Mouse (Mus musculus) kidney, postnatal 36 days (tissue): ENCODE data around the gene Cryab.

Source experiments
- DNase-seq, 2 experiments: peaks; one replicate each; pipeline ENCODE4 v3.0.0; 2021 to 2022; ENCODE audit warnings: mixed read lengths in 2 of 2

Gene Cryab

GRCm38 (mm10) chr9:50745806-50746205 is 5.3 kb upstream of the Cryab start:
- DNase-seq: no peak

- DNase-seq: peak; percentile 82 to 87
Observed at GRCm38 (mm10) chr9:50746214-50746677, 4.9 kb upstream of the Cryab start, which contains the start of gene 2310030G06Rik. Gene 2310030G06Rik, minus strand, starts transcription at chr9:50746536.

- no peak for DNase-seq
Observed at GRCm38 (mm10) chr9:50750706-50751105, 419 bp upstream of the Cryab start.

GRCm38 (mm10) chr9:50752054-50752602 is 1.0 kb downstream of the Cryab start, which contains the start of gene Hspb2:
Gene Hspb2, minus strand, starts transcription at chr9:50752354.
- peak in 1 of 2 experiments; percentile 53 for DNase-seq

- DNase-seq: peak; percentile 79 to 86
Observed at GRCm38 (mm10) chr9:50752784-50753615, 1.9 kb downstream of the Cryab start.

- no peak for DNase-seq
Observed at GRCm38 (mm10) chr9:50753947-50754346, 2.8 kb downstream of the Cryab start.

GRCm38 (mm10) chr9:50756711-50757110 is 5.6 kb downstream of the Cryab start:
- DNase-seq: no peak

GRCm38 (mm10) chr9:50761520-50762243 is 10.6 kb downstream of the Cryab start:
- no peak for DNase-seq

- peak; percentile 22 to 52 for DNase-seq
Observed at GRCm38 (mm10) chr9:50763331-50763730, 12.2 kb downstream of the Cryab start.

- no peak for DNase-seq
Observed at GRCm38 (mm10) chr9:50767531-50768106, 16.5 kb downstream of the Cryab start.

GRCm38 (mm10) chr9:50768107-50769002 is 17.2 kb downstream of the Cryab start, which contains the start of gene Fdxacb1:
Gene Fdxacb1, plus strand, starts transcription at chr9:50768236.
- peak; percentile 99 for DNase-seq

- DNase-seq: no peak
Observed at GRCm38 (mm10) chr9:50770011-50770410, 18.9 kb downstream of the Cryab start.

GRCm38 (mm10) chr9:50774026-50774462 is 22.9 kb downstream of the Cryab start:
- DNase-seq: no peak

GRCm38 (mm10) chr9:50774991-50775612 is 24.0 kb downstream of the Cryab start, which contains the start of the genes Alg9 and 1110032A03Rik:
Gene Alg9, plus strand, starts transcription at chr9:50775019.
Gene 1110032A03Rik, minus strand, starts transcription at chr9:50775520.
- DNase-seq: peak; percentile 87 to 95

- peak in 1 of 2 experiments; percentile 23 for DNase-seq
Observed at GRCm38 (mm10) chr9:50775662-50776126, 24.6 kb downstream of the Cryab start.

- no peak for DNase-seq
Observed at GRCm38 (mm10) chr9:50776162-50776760, 25.1 kb downstream of the Cryab start.

GRCm38 (mm10) chr9:50782155-50782554 is 31.0 kb downstream of the Cryab start:
- peak in 1 of 2 experiments; percentile 73 for DNase-seq

- DNase-seq: no peak
Observed at GRCm38 (mm10) chr9:50795266-50795665, 44.1 kb downstream of the Cryab start.

- DNase-seq: peak; percentile 47 to 54
Observed at GRCm38 (mm10) chr9:50796776-50797175, 45.7 kb downstream of the Cryab start.

GRCm38 (mm10) chr9:50797641-50798040 is 46.5 kb downstream of the Cryab start:
- DNase-seq: no peak
